Mouse (Mus musculus) intestine, embryonic 15.5 days (tissue): Measurements from ENCODE around the gene Rars. TPM values are rescaled to one million over a fixed set of nuclear protein-coding genes. Genes with fewer than 3 reads are reported as not detected.

Experiments
- ATAC-seq: fragments of 200-750 bp; cut with Nextera tagmentation; 2 replicates; pipeline ENCODE4 v1.8.0; 2017; ENCODE audit warnings: moderate TSS enrichment, moderate library complexity
- H3K27ac ChIP-seq: fragments of 300-500 bp; sonication (generic); 2 replicates; pipeline ENCODE4 v1.5.1; 2015; ENCODE audit warnings: mild to moderate bottlenecking, inconsistent platforms
- H3K27me3 ChIP-seq: fragments of 300-500 bp; sonication (generic); replicated peaks from 2 replicates; pipeline ENCODE4 v1.6.1; 2015; ENCODE audit warnings: inconsistent platforms
- H3K36me3 ChIP-seq: fragments of 300-500 bp; sonication (generic); 2 replicates; pipeline ENCODE4 v1.6.1; 2015; ENCODE audit warnings: inconsistent platforms
- H3K4me1 ChIP-seq: fragments of 300-500 bp; sonication (generic); replicated peaks from 2 replicates; pipeline ENCODE4 v1.6.1; 2015; ENCODE audit warnings: inconsistent platforms
- H3K4me2 ChIP-seq: fragments of 300-500 bp; sonication (generic); replicated peaks from 2 replicates; pipeline ENCODE4 v1.6.1; 2015; ENCODE audit warnings: mild to moderate bottlenecking, inconsistent platforms
- H3K4me3 ChIP-seq: fragments of 300-500 bp; sonication (generic); replicated peaks from 2 replicates; pipeline ENCODE4 v1.5.1; 2015; ENCODE audit warnings: inconsistent platforms
- H3K9ac ChIP-seq: fragments of 300-500 bp; sonication (generic); 2 replicates; pipeline ENCODE4 v1.6.1; 2015; ENCODE audit warnings: inconsistent platforms
- H3K9me3 ChIP-seq: fragments of 300-500 bp; sonication (generic); 2 replicates; pipeline ENCODE4 v1.6.1; 2016; ENCODE audit warnings: inconsistent platforms
- WGBS: fragments of 180-500 bp; shearing (Covaris S2); methylation state at CpG from one replicate; pipeline ENCODE4 v1.1.7; 2015; 5-methylcytosine and 5-hydroxymethylcytosine counted together
- polyA plus RNA-seq: library from polyadenylated mRNA; unstranded; fragments of >200 nt; fragmentation: Nextera tagmentation; extraction: Ambion mirVana; gene quantifications from 2 replicates; pipeline ENCODE4 v1.2.1, GENCODE M21; 2015

The Rars gene
- polyA plus RNA-seq, 1 experiment from 2014 or later: 122 TPM

GRCm38 (mm10) chr11:35782444-35782843, 51.9 kb downstream of the Rars start:
- no peak overlapping the region for H3K4me2 ChIP-seq
- no peaks in the 10 kb centered on the region for H3K4me1 ChIP-seq
- no peaks in the 10 kb centered on the region for H3K27me3 ChIP-seq
- ATAC-seq: no peak
- no peak overlapping the region for H3K9ac ChIP-seq
- H3K4me3 ChIP-seq: no peak overlapping the region
- peaks cover 48% of the 10 kb centered on the region for H3K36me3 ChIP-seq
- no peaks in the 10 kb centered on the region for H3K9me3 ChIP-seq
- H3K27ac ChIP-seq: no peak overlapping the region
- 98% methylated on average over 3 of the region's 3 CpGs for WGBS

DNA sequence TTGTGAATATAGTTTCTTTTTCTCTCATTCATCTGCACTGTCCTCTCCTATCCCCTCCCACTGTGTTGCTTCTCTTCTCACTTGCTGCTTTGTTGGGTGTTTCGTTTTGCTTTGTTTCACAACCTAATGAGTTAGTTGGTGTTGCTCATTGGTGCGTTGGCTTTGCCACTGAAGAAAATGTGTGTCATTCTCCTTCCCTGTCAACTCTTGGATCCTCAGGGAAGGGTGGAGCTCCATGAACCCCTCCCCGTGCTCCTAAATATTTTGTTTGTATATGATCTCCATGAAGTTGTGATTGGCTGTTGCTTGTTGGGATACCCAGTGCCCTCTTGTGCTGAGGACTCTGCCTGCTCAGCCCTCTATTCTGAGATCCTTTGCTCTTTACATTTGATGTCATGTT, 54.0 kb downstream of the Rars start:
- Histone ChIP-seq H3K4me1 (no peaks in the 10 kb centered on the region), H3K36me3 (peaks cover 50% of the 10 kb centered on the region), H3K4me3 (no peak overlapping the region), H3K27me3 (no peaks in the 10 kb centered on the region), H3K27ac (no peak overlapping the region), H3K9me3 (no peaks in the 10 kb centered on the region), H3K4me2 (no peak overlapping the region), H3K9ac (no peak overlapping the region)
- WGBS: 89% methylated on average over 3 of the region's 3 CpGs
- no peak for ATAC-seq

DNA sequence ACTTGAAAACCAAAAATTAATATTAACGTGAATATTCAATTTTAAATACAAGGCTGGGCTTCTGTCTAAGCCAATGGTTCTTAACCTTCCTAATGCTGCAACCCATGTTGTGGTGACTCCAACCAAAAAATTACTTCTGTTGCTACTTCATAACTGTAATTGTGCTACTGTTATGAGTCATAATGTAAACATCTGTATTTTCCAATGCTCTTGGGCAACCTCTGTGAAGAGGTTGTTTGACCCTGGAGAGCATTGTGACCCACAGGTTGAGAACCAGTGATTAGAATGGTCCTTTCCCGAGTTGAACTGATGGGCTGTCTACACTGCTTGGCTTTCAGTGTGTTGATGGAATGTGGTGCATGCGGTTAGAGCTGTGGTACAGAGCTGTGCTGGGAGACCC, 57.9 kb downstream of the Rars start:
- 93% methylated on average over 3 of the region's 3 CpGs for WGBS

DNA sequence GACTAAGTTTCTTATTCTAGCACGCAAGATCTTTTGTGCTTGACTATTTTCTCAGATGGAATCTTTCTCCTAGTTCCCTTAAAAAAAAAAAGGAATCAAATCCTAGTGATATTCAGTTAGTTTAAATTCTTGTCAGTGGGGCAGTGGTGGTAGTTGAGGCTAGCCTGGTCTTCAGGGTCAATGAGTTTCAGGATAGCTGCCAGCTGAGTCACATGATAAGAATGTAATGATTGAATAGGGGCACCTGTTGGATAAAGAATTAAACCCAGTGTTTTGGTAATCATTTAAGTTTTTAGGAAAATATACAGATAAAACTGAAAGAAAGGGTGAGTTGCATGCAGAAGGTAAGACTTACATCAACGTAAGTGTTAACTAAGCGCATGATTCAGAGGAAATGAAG, 58.7 kb downstream of the Rars start:
- Histone ChIP-seq H3K27ac (no peak overlapping the region), H3K4me3 (no peak overlapping the region), H3K4me2 (no peak overlapping the region), H3K4me1 (peaks cover 2% of the 10 kb centered on the region; the same call in 1 of the 2 replicates), H3K36me3 (peaks cover 20% of the 10 kb centered on the region; the same call in 1 of the 2 replicates), H3K27me3 (no peaks in the 10 kb centered on the region), H3K9me3 (no peaks in the 10 kb centered on the region), H3K9ac (no peak overlapping the region)
- ATAC-seq: no peak
- 95% methylated on average over 3 of the region's 3 CpGs for WGBS

More for the DNA sequence above, 57.9 kb downstream of the Rars start:
- no peaks in the 10 kb centered on the region for H3K27me3 ChIP-seq
- peak; percentile 25; the same call in 1 of the 2 replicates for ATAC-seq
- no peaks in the 10 kb centered on the region for H3K4me1 ChIP-seq
- no peak overlapping the region for H3K4me3 ChIP-seq
- H3K27ac ChIP-seq: no peak overlapping the region
- no peak overlapping the region for H3K4me2 ChIP-seq
- H3K9me3 ChIP-seq: no peaks in the 10 kb centered on the region
- no peak overlapping the region for H3K9ac ChIP-seq
- peaks cover 20% of the 10 kb centered on the region; the same call in 1 of the 2 replicates for H3K36me3 ChIP-seq

- Histone ChIP-seq H3K36me3 (0 out of 2 replicates have a peak, but pooled peaks cover 3% of the 10 kb centered on the region), H3K4me1 (peaks cover 2% of the 10 kb centered on the region; the same call in 1 of the 2 replicates), H3K9me3 (no peaks in the 10 kb centered on the region), H3K9ac (peak overlapping the region; percentile 94), H3K4me2 (peak overlapping the region; percentile 60), H3K27ac (no peak overlapping the region), H3K27me3 (no peaks in the 10 kb centered on the region), H3K4me3 (peak overlapping the region; percentile 88)
- 49% methylated on average over 9 of the region's 9 CpGs for WGBS
- no peak for ATAC-seq
Measured at GRCm38 (mm10) chr11:35770741-35771504, 63.4 kb downstream of the Rars start.

DNA sequence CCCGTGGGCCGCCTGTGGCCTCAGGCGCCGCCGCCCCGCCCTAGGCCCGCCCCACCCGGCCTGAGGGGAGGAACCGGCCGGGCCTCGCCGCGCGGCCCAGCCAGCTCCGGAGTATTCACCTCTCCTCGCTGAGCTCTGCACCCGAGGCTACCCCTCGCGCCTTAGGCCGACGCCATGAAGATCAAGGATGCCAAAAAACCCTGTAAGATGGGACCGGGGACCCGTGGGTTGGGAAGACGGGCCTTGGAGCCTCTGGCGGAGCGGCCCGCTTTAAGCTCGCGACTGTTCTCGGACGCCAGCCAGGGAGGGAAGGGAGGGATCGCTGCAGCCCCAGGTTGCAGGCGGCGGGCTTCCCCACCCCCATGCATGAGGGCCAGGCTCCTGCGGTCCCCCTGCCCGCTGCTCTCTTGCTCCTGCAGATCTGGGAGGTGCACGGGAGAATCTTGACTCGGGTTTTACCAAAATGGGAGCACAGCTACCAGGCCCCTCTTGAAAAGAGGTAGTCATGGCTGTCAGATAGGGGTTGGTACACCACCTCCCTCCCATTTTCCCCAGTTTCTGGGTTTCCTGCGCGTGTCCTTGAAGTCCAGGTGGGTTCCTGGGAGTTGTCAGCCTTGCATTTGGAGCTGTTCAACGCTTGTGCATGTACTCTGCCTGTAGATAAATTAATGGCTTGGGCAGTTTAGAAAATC, 64.4 kb downstream of the Rars start:
- ATAC-seq: peak; percentile 96
- Histone ChIP-seq H3K4me1 (peaks cover 2% of the 10 kb centered on the region; the same call in 1 of the 2 replicates), H3K36me3 (0 out of 2 replicates have a peak, but pooled peaks cover 3% of the 10 kb centered on the region), H3K27me3 (no peaks in the 10 kb centered on the region), H3K9ac (peak overlapping the region; percentile 94), H3K27ac (peak overlapping the region; percentile 94), H3K4me2 (peak overlapping the region; percentile 60), H3K4me3 (peak overlapping the region; percentile 88), H3K9me3 (no peaks in the 10 kb centered on the region)
- under 1% methylated on average over 29 of the region's 41 CpGs for WGBS

DNA sequence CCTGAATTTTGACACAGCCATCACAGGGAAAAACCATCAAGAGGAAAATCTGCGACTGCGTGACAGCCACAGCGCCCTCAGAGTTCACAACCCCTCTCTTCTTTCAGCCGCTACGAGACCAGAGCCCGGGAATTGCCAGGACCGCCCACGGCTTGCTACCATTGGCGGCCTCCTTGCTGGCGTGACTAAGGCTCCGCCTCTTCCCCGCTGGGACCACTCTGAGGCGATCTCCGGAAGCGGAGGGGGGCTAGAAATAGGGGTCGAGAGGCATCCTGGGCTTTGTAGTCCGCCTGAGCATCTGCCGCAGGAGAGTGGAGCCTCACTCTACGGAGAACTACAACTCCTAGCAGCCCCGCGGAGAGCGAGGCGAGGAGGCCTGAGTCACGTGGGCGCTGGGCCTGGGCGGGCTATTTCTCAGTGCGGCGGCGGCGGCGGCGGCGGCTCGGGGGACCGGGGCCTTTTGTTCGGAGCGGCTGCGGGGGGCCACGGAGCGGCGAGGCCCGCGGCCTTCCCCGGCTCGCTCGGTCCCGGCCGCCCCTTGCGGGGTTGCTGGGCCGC, 65.0 kb downstream of the Rars start, which contains the start of gene Pank3:
Gene Pank3 (plus strand): TSS at position 297 of the 558 bp plus-strand sequence.
- WGBS: 0% methylated on average over 33 of the region's 50 CpGs
- H3K4me2 ChIP-seq: peak within 1 kb of the TSS; percentile 60

DNA sequence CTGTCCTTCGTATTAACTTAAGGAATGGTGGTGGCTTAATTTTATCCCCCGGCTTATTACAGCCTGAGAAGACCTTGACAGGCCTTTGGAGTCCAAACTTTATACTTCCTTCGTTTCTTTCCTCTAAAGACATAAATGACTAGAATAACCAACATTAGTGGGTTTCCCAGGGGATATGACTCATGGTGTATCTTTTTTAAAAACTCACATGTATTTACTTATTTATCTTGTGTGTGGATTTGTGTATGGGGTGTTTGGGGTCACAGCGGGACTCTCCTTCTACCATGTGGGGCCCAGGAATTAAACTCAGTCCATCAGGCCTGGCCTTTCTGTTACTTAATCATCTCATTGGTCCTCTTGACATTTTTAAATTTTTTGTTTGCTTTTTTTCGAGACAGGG, 67.5 kb downstream of the Rars start:
- Histone ChIP-seq H3K27ac (no peak overlapping the region), H3K4me2 (no peak overlapping the region), H3K9me3 (no peaks in the 10 kb centered on the region), H3K4me1 (peaks cover 2% of the 10 kb centered on the region; the same call in 1 of the 2 replicates), H3K9ac (no peak overlapping the region), H3K4me3 (no peak overlapping the region), H3K27me3 (no peaks in the 10 kb centered on the region), H3K36me3 (no peaks in the 10 kb centered on the region)
- ATAC-seq: no peak
- WGBS: 81% methylated on average over 5 of the region's 5 CpGs

More for the DNA sequence above, 65.0 kb downstream of the Rars start, which contains the start of gene Pank3:
- H3K4me3 ChIP-seq: peak within 1 kb of the TSS; percentile 88
- peak within 1 kb of the TSS; percentile 94 for H3K27ac ChIP-seq
- H3K9me3 ChIP-seq: no peaks in the 10 kb centered on the region
- ATAC-seq: peak; percentile 99
- H3K9ac ChIP-seq: peak within 1 kb of the TSS; percentile 94
- 0 out of 2 replicates have a peak, but pooled peaks cover 3% of the 10 kb centered on the region for H3K36me3 ChIP-seq
- no peaks in the 10 kb centered on the region for H3K27me3 ChIP-seq
- H3K4me1 ChIP-seq: peaks cover 2% of the 10 kb centered on the region; the same call in 1 of the 2 replicates

- Histone ChIP-seq H3K9me3 (no peaks in the 10 kb centered on the region), H3K4me3 (no peak overlapping the region), H3K4me2 (no peak overlapping the region), H3K27me3 (no peaks in the 10 kb centered on the region), H3K36me3 (no peaks in the 10 kb centered on the region), H3K27ac (no peak overlapping the region), H3K4me1 (no peaks in the 10 kb centered on the region), H3K9ac (no peak overlapping the region)
- ATAC-seq: peak; percentile 89
- 84% methylated on average over 4 of the region's 4 CpGs for WGBS
Measured at GRCm38 (mm10) chr11:35760627-35761003, 73.7 kb downstream of the Rars start.

DNA sequence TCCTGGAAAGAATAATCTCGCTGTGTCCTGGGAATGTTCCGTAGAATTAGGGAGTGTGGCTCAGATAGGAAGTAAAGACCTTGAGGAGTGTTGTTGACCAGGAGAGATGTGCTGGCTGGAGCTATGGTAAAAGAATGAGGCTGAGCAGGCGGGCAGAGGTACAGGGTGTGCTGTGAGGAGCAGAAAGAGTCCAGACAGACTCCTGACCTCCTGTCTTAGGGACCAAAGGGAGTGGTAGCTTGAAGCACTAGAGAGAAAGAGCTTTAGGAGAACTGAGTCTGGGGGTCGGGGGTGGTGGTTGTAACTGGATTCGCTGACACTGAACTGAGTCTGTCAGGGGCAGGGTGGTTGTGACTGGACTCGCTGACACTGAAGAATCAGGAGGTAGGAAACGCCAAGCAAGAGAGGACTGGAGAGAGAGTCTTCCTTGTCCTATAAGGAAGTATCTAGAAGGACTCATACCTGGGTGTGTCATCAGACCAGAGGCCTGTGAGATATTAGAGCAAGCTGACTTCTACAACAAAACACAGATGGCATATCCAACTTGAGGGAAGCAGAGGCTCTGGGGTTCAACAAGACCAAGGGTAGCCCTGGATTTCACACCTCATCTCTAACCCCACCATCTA, 74.2 kb downstream of the Rars start:
- Histone ChIP-seq H3K4me2 (no peak overlapping the region), H3K36me3 (no peaks in the 10 kb centered on the region), H3K4me1 (no peaks in the 10 kb centered on the region), H3K9me3 (no peaks in the 10 kb centered on the region), H3K9ac (no peak overlapping the region), H3K27me3 (no peaks in the 10 kb centered on the region), H3K27ac (peak overlapping the region; percentile 48; the same call in 1 of the 2 replicates), H3K4me3 (no peak overlapping the region)
- 78% methylated on average over 7 of the region's 7 CpGs for WGBS
- peak; percentile 81 for ATAC-seq
